ENCODE assay signal across 8 mouse cellular contexts in the genomic region with DNA sequence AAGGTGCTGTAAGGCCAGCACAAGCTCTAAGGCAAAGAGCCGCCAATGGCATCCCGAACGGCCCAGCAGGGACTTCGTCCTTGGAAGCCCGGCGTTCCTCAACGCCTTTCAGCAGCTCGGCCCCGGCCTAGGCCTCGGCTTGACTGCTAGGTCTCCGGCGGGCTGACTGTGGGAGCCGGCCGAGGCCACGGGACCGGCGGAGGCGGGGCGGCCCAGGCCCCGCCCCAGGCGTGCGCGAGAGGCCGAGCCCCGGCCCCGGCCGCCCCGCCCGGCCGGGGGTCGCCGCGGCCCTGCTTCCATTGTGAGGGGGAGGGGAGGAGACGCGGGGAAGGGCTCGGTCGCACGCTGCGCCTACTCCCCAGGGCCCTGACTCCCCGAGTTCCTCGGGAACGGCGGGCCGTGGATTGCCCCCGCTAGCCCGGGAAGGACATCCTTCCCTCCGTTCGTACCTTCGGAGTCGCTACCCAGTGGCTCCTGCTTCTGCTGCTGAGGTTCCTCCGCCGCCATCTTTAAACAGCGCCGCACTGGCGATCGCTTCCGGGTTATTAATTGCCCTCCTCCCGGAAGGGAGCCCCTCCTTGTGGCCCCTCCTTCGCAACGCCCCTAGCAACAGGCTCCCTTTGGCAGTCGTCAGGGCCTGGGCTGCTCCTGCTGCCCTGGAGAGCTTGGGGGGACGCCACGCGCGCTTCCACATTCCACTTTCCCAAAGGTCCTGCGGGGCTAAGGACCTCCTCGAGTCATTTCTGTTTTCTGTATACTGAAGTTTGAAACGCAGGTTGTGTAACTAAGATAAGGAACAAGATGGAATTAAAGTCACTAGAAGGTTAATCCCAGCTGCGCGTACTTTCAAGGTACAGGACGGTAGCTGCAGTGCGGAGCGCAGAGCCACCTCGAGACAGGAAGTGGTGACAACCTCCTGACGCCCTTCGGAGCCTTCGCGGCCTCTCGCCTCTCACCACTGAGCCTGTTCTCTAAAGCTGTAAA. TPM values are rescaled to one million over a fixed set of nuclear protein-coding genes. Genes with fewer than 3 reads are reported as not detected.
DNase-seq lines count a peak whose midpoint lies in the region; ATAC-seq lines count a peak whose summit lies in the region.

A gene (minus strand): TSS at position 564 of the 984 bp plus-strand sequence.

- ATAC-seq in common myeloid progenitor, adult 5-6 weeks (replicated peaks; ENCODE audit: low read depth, poor library complexity, severe bottlenecking), result peak; percentile 94

- H3K27me3 ChIP-seq in megakaryocyte, embryonic 14.5 days (replicated peaks), result no peaks in the 10 kb centered on the region

- no peaks in the 10 kb centered on the region for H3K9me3 ChIP-seq in megakaryocyte, embryonic 14.5 days

- peaks cover 58% of the 10 kb centered on the region for H3K4me1 ChIP-seq in megakaryocyte, embryonic 14.5 days

- peak; percentile 97 for DNase-seq in ZHBTc4 (ENCODE audit: low read depth, low spot score)
- DNase-seq in gastrocnemius, adult 8-10 months (ENCODE audit: low spot score in 2 of 2), result peak; percentile 84 to 90
- DNase-seq in hindlimb bud, embryonic 11.5 days (ENCODE audit: extremely low spot score, low read depth, low spot score), result peak; percentile 89
- DNase-seq in left cerebral cortex, adult 8-10 months (ENCODE audit: low spot score in 2 of 2), result peak; percentile 89 to 91
- peak; percentile 96 for DNase-seq in right cerebral cortex, postnatal 10 days (ENCODE audit: low spot score in 2 of 2)
- peak; percentile 91 for DNase-seq in urinary bladder, postnatal 25 days (ENCODE audit: low spot score)

- H3K36me3 ChIP-seq in megakaryocyte, embryonic 14.5 days (replicated peaks; ENCODE audit: low read length), result peaks cover 42% of the 10 kb centered on the region

- peak within 1 kb of the TSS; percentile 98 for H3K4me3 ChIP-seq in megakaryocyte, embryonic 14.5 days (replicated peaks)

RNA-seq across cellular contexts. Expression of the gene that starts here (rescaled TPM):
- 68.3 and 73.2 TPM in 2 replicates for total RNA-seq in common myeloid progenitor, adult 5-6 weeks (2017)
- 10 to 100 TPM; 39.9 to 54.3 (median 43.5) TPM for total RNA-seq in gastrocnemius, adult 8-10 months (2022)
- total RNA-seq in left cerebral cortex, adult 8-10 months (2022), result 100 to 1,000 TPM; 267 to 296 (median 278) TPM
- polyA plus RNA-seq in megakaryocyte, embryonic 14.5 days (2012; ENCODE audit: insufficient read depth, low replicate concordance), result 111 and 112 TPM in 2 replicates

Comparison
In these comparisons a context has a peak if more than half of its experiments do, and no peak if none do; other contexts are left out.
1. Peak in every context shown above with its lines: DNase-seq, ATAC-seq and H3K4me3 ChIP-seq.